Mouse (Mus musculus) c-Kit-positive CD71-positive TER-119-negative erythroid progenitor cells, embryonic 14.5 days (primary cell): ENCODE results near the gene Zdhhc14.

Experiments
- DNase-seq: peaks from one replicate; pipeline ENCODE4 v3.0.0-alpha.2; 2013; ENCODE audit warnings: low read depth

The Zdhhc14 gene

GRCm38 (mm10) chr17:5668981-5669380 lies 176.6 kb downstream of the Zdhhc14 start:
- no peak for DNase-seq

GRCm38 (mm10) chr17:5675951-5676350 lies 183.6 kb downstream of the Zdhhc14 start:
- DNase-seq: no peak

GRCm38 (mm10) chr17:5679315-5679714 lies 187.0 kb downstream of the Zdhhc14 start:
- no peak for DNase-seq

GRCm38 (mm10) chr17:5685324-5685723 lies 193.0 kb downstream of the Zdhhc14 start:
- no peak for DNase-seq

GRCm38 (mm10) chr17:5687810-5688209 lies 195.5 kb downstream of the Zdhhc14 start:
- no peak for DNase-seq

- no peak for DNase-seq
These were observed 195.9 kb downstream of the Zdhhc14 start for GRCm38 (mm10) chr17:5688222-5688621.

- DNase-seq: no peak
These were observed 196.3 kb downstream of the Zdhhc14 start for GRCm38 (mm10) chr17:5688669-5689068.

- no peak for DNase-seq
These were observed 198.6 kb downstream of the Zdhhc14 start for GRCm38 (mm10) chr17:5690746-5691535.

- DNase-seq: no peak
These were observed 200.3 kb downstream of the Zdhhc14 start for GRCm38 (mm10) chr17:5692661-5693060.

- no peak for DNase-seq
These were observed 200.9 kb downstream of the Zdhhc14 start for GRCm38 (mm10) chr17:5693256-5693655.

GRCm38 (mm10) chr17:5698447-5699096 lies 206.2 kb downstream of the Zdhhc14 start:
- no peak for DNase-seq

- no peak for DNase-seq
These were observed 218.2 kb downstream of the Zdhhc14 start for GRCm38 (mm10) chr17:5710320-5711104.

GRCm38 (mm10) chr17:5711861-5712260 lies 219.5 kb downstream of the Zdhhc14 start:
- no peak for DNase-seq

- no peak for DNase-seq
These were observed 220.8 kb downstream of the Zdhhc14 start for GRCm38 (mm10) chr17:5713141-5713540.

GRCm38 (mm10) chr17:5716912-5717311 lies 224.6 kb downstream of the Zdhhc14 start:
- DNase-seq: no peak

GRCm38 (mm10) chr17:5718768-5719387 lies 226.5 kb downstream of the Zdhhc14 start:
- no peak for DNase-seq

GRCm38 (mm10) chr17:5722802-5723201 lies 230.4 kb downstream of the Zdhhc14 start:
- no peak for DNase-seq

GRCm38 (mm10) chr17:5723601-5724189 lies 231.3 kb downstream of the Zdhhc14 start:
- DNase-seq: no peak

- DNase-seq: no peak
These were observed 237.3 kb downstream of the Zdhhc14 start for GRCm38 (mm10) chr17:5729587-5730125.

- DNase-seq: no peak
These were observed 238.2 kb downstream of the Zdhhc14 start for GRCm38 (mm10) chr17:5730538-5730937.

GRCm38 (mm10) chr17:5733400-5733799 lies 241.0 kb downstream of the Zdhhc14 start:
- DNase-seq: peak; percentile 46

- no peak for DNase-seq
These were observed 248.7 kb downstream of the Zdhhc14 start for GRCm38 (mm10) chr17:5741061-5741460.
